Mouse (Mus musculus) C2C12 (cell line): ENCODE measurements around the gene Mymk. TPM values are rescaled to one million over a fixed set of nuclear protein-coding genes. Genes with fewer than 3 reads are reported as not detected.
A peak's percentile ranks its signal among the peaks of the same experiment; 100 is the strongest.

Source experiments
- H3K27me3 ChIP-seq: one replicate; pipeline ENCODE4 v1.6.1; 2011; ENCODE audit not compliant: control insufficient read depth, insufficient read depth, insufficient read length
- H3K36me3 ChIP-seq: one replicate; pipeline ENCODE4 v1.6.1; 2011; ENCODE audit not compliant: control insufficient read depth, insufficient read depth
- H3K4me3 ChIP-seq: one replicate; pipeline ENCODE4 v1.5.1; 2011; ENCODE audit warnings: mild to moderate bottlenecking, control low read depth; ENCODE audit not compliant: poor library complexity, insufficient read depth, severe bottlenecking
- H3K79me2 ChIP-seq: one replicate; pipeline ENCODE4 v1.6.1; 2011; ENCODE audit not compliant: control insufficient read depth, insufficient read depth
- H3K79me3 ChIP-seq: one replicate; pipeline ENCODE4 v1.6.1; 2011; ENCODE audit warnings: low read depth, control low read depth
- H3ac ChIP-seq: one replicate; pipeline ENCODE3; 2011; ENCODE audit warnings: low read depth; ENCODE audit not compliant: control insufficient read depth, insufficient read length
- CEBPB ChIP-seq: IDR thresholded peaks from one replicate; pipeline ENCODE4 v1.6.1; 2011; ENCODE audit warnings: low read depth, mild to moderate bottlenecking, control low read depth, moderate library complexity
- CTCF ChIP-seq: IDR thresholded peaks from one replicate; pipeline ENCODE4 v1.5.1; 2011; ENCODE audit not compliant: control insufficient read depth, insufficient read depth, insufficient read length
- FOSL1 ChIP-seq: IDR thresholded peaks from one replicate; pipeline ENCODE4 v1.8.0; 2011; ENCODE audit warnings: mild to moderate bottlenecking, low read length; ENCODE audit not compliant: poor library complexity, insufficient read depth, severe bottlenecking
- MAX ChIP-seq: IDR thresholded peaks from one replicate; pipeline ENCODE4 v1.6.1; 2011; ENCODE audit warnings: mild to moderate bottlenecking, control low read depth
- MYOD1 ChIP-seq: IDR thresholded peaks from one replicate; pipeline ENCODE4 v1.6.1; 2011; ENCODE audit warnings: low read depth; ENCODE audit not compliant: control insufficient read depth, insufficient read length
- MYOG ChIP-seq: IDR thresholded peaks from one replicate; pipeline ENCODE4 v1.6.1; 2011; ENCODE audit not compliant: control insufficient read depth, insufficient read length; ENCODE audit errors: extremely low read depth
- USF1 ChIP-seq: IDR thresholded peaks from one replicate; pipeline ENCODE4 v1.6.1; 2011; ENCODE audit warnings: low read depth, mild to moderate bottlenecking, control low read depth, moderate library complexity
- polyA plus RNA-seq: library from polyadenylated mRNA; unstranded; fragments of >200 nt; fragmentation: generic; extraction: Trizol; gene quantifications from one replicate; pipeline ENCODE4 v1.2.1, GENCODE M21; 2012; ENCODE audit warnings: missing spikeins

Mymk gene
- polyA plus RNA-seq, 1 experiment = 3.8 TPM

GRCm38 (mm10) chr2:27108144-27108543 lies 36.2 kb upstream of the Mymk start:
- Histone ChIP-seq H3ac (no peak overlapping the region), H3K79me3 (no peaks in the 10 kb centered on the region), H3K79me2 (no peaks in the 10 kb centered on the region), H3K4me3 (no peak overlapping the region), H3K36me3 (no peaks in the 10 kb centered on the region), H3K27me3 (peaks cover 55% of the 10 kb centered on the region)
- no peak for TF ChIP-seq MYOD1
- TF ChIP-seq CEBPB = no peak
- no peak for TF ChIP-seq MAX
- TF ChIP-seq MYOG = no peak
- no peak for TF ChIP-seq USF1
- no peak for TF ChIP-seq FOSL1
- TF ChIP-seq CTCF = no peak

DNA sequence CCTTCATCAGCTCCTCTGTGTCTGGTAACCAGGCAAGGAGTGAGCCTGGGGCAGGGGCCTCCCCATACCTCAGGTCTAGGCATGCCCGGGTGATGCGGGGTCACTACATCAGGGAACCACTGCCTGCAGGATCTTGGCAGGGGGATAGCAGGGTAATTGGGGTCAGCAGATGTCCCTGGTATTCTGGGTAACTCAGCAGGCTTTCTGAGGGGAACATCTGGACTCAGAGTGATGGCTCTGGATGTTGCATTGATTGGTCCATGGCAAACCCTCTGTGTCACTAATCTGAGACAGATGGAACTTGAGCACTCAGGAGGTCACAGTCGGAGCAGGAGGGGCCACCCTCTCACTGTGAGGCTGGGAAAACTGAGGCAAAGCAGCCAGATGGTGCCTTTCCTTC lies 34.8 kb upstream of the Mymk start:
- Histone ChIP-seq H3ac (no peak overlapping the region), H3K79me3 (no peaks in the 10 kb centered on the region), H3K27me3 (peaks cover 47% of the 10 kb centered on the region), H3K4me3 (no peak overlapping the region), H3K36me3 (no peaks in the 10 kb centered on the region), H3K79me2 (no peaks in the 10 kb centered on the region)
- TF ChIP-seq USF1 (no peak), CTCF (no peak)

DNA sequence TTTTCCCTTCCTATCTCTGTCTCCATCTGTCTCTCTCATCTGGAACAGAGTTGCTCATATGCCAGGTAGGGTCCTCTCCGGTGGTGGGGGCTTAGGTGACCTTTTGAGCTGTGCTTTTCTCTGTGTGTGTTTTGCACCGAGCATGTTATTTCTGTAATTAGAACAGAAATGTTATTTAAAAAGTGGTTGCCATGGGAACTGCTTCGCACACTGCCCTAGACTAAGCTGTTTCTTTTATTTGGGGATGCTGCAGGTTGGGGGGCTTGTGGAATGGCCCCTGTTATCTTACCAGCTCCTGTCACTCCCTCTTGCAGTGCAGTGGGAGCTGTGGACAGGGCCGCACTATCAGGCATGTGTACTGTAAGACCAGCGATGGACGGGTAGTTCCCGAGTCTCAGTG lies 31.6 kb upstream of the Mymk start:
- Histone ChIP-seq H3K79me3 (no peaks in the 10 kb centered on the region), H3ac (no peak overlapping the region), H3K79me2 (no peaks in the 10 kb centered on the region), H3K27me3 (peaks cover 28% of the 10 kb centered on the region), H3K4me3 (no peak overlapping the region), H3K36me3 (no peaks in the 10 kb centered on the region)
- TF ChIP-seq MYOG (no peak), MYOD1 (no peak), USF1 (no peak), CEBPB (no peak), MAX (no peak), CTCF (no peak)

DNA sequence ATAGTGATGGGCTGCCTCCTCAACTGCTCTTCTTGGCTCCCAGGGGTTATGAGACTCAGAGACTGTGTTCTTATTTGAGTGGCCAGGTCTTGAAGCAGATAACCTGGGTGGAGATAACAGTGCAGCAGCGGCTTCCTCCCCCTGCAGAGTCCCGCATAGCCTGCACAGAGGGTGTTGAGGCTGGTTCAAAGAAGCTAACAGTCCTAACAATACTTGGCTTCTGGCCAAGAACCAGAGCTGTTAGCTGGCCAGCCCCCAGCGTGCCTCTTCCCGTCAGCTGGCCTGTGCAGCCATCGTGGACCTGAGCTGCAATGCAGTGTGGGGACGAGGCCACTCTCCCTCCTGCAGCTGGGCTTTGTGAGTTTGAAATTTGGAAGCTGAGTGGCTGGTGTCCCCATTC lies 25.8 kb upstream of the Mymk start:
- no peaks in the 10 kb centered on the region for H3K36me3 ChIP-seq
- no peaks in the 10 kb centered on the region for H3K79me2 ChIP-seq
- no peak overlapping the region for H3K4me3 ChIP-seq
- no peak overlapping the region for H3ac ChIP-seq
- TF ChIP-seq MYOD1 = no peak
- TF ChIP-seq CTCF = no peak
- TF ChIP-seq USF1 = no peak
- TF ChIP-seq MAX = no peak
- TF ChIP-seq CEBPB = no peak
- TF ChIP-seq MYOG = no peak
- TF ChIP-seq FOSL1 = no peak
- H3K27me3 ChIP-seq = peaks cover 7% of the 10 kb centered on the region
- H3K79me3 ChIP-seq = no peaks in the 10 kb centered on the region

- Histone ChIP-seq H3K79me3 (no peaks in the 10 kb centered on the region), H3K36me3 (no peaks in the 10 kb centered on the region), H3ac (peak overlapping the region; percentile 6), H3K4me3 (no peak overlapping the region), H3K79me2 (no peaks in the 10 kb centered on the region), H3K27me3 (peaks cover 5% of the 10 kb centered on the region)
- TF ChIP-seq MYOG (no peak), MAX (peak; percentile 36)
Observed at GRCm38 (mm10) chr2:27097241-27097656, 25.3 kb upstream of the Mymk start.

- Histone ChIP-seq H3K79me2 (no peaks in the 10 kb centered on the region), H3K36me3 (no peaks in the 10 kb centered on the region), H3K4me3 (no peak overlapping the region), H3ac (no peak overlapping the region), H3K79me3 (no peaks in the 10 kb centered on the region), H3K27me3 (peaks cover 1% of the 10 kb centered on the region)
- no peak for TF ChIP-seq CTCF
- TF ChIP-seq MYOG = no peak
- no peak for TF ChIP-seq MYOD1
- TF ChIP-seq MAX = peak; percentile 43
- TF ChIP-seq USF1 = peak; percentile 33
- no peak for TF ChIP-seq CEBPB
- peak; percentile 86 for TF ChIP-seq FOSL1
Observed at GRCm38 (mm10) chr2:27096341-27096981, 24.5 kb upstream of the Mymk start.

DNA sequence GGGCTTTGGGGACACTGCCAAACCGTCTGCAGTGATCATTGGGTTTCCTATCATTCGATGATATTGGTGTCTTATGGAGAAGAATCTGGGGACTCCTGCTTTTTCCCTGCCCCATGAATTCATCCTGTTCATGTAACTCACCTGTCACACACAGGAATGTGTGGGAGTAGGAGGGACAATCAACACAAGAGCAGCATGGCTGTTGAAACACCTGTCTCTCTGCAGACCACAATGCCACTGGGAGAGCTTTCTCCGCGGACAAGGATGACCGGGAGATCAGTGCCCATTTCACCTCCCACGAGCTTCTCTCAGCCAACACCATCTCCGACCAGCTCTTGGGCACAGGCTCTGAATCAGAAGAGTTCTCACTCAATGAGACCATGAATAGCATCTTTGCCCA lies 23.2 kb upstream of the Mymk start:
- no peak overlapping the region for H3ac ChIP-seq
- no peak for TF ChIP-seq MYOG
- TF ChIP-seq MAX = no peak
- TF ChIP-seq CTCF = no peak
- TF ChIP-seq USF1 = no peak
- TF ChIP-seq MYOD1 = peak; percentile 24
- TF ChIP-seq CEBPB = no peak
- no peak for TF ChIP-seq FOSL1
- no peak overlapping the region for H3K4me3 ChIP-seq
- no peaks in the 10 kb centered on the region for H3K27me3 ChIP-seq
- no peaks in the 10 kb centered on the region for H3K79me2 ChIP-seq
- no peaks in the 10 kb centered on the region for H3K79me3 ChIP-seq
- no peaks in the 10 kb centered on the region for H3K36me3 ChIP-seq
